Mouse (Mus musculus): ENCODE measurements around the gene Aacs.

The Aacs gene

GRCm38 (mm10) chr5:125533225-125533900, 57.7 kb downstream of the Aacs start:
- in situ Hi-C loops (cut with MboI, MseI) = loop anchor here in 1 of 2 experiments (10.0 kb wide), 1 partner anchor 431 kb away; no protein-coding TSS in a partner anchor

- in situ Hi-C loops (cut with MboI, MseI) = loop anchor here in 1 of 2 experiments (10.0 kb wide), 1 partner anchor 431 kb away; no protein-coding TSS in a partner anchor
These were observed 58.6 kb downstream of the Aacs start for GRCm38 (mm10) chr5:125534168-125534610.

DNA sequence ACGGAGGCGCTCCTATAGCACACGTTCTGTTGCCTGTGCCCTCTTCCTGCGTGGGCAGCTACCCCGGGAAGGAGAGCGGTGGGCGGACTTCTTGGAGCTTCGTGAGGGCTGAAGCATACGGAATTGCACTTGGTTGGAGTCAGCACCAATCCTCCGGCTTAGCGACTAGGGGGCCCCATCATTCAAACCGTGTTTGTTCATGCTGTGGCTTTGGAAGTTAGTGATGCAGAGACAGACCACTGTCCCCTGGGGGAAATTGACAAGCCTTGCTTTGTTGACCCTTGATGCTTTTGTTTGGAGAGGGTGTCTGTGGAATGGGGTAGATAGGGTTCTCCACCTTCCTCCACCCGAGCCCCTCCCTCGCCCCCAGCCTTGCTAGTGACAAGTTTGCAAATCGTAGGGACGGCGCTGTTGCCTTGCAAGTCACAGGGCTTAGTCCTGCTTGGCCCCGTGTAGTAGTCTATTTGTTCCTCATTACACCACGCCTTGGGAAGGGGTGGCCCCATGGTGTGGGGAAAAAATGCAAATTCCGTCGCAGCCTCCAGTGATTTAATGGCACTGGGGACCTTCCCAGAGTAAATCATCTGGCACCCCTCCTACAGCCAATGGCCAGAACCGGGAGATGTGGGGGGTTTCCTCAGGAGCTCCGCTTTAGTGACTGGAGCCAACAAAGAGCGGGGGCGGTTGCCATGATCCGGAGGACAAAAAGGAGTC, 59.2 kb downstream of the Aacs start:
- in situ Hi-C loops (cut with MboI, MseI) = loop anchor here in 1 of 2 experiments (10.0 kb wide), 1 partner anchor 430 kb away; no protein-coding TSS in a partner anchor

DNA sequence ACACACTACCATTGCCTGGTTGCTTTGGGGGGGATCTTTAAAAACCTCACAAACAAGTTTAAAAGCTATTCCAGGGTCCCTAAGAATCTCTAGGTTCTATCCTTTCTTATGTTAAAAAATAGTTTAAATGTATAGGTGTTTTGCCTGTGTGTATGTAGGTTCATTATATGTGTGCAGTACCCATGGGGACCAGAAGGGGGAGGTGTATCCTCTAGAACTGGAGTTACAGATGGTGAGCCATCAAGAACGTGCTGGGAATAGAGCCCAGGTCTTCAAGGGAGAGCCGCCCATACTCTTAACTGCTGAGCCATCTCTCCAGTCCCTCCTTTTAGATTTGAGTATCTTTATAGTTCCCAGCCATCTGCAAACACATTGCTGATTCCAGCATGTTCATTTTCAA, 69.5 kb downstream of the Aacs start:
- in situ Hi-C loops (cut with MboI, MseI) = no loop called here

GRCm38 (mm10) chr5:125546293-125546692, 70.7 kb downstream of the Aacs start:
- in situ Hi-C loops (cut with MboI, MseI) = no loop called here

- in situ Hi-C loops (cut with MboI, MseI) = no loop called here
These were observed 74.3 kb downstream of the Aacs start for GRCm38 (mm10) chr5:125549750-125550489.

DNA sequence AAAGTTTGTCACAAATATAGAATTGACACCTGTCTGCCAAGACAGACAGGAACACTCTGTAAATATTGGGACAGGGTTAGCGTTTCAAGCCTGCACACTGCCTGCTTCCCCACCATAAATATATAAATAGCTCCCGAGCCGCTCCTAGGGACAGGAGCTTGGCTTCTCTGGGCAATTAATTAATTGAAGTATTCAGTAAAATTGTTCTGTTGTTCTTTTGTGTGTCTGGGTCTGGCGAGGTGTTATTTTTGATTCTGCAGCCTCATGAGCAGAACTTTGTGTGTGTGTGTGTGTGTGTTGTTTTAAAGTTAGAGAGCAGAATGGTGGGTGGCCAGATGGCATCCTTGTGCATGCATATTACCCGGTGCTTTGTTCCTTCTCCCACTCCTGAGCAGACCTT, 80.1 kb downstream of the Aacs start:
- in situ Hi-C loops (cut with MboI, MseI) = no loop called here

GRCm38 (mm10) chr5:125563492-125563891, 87.9 kb downstream of the Aacs start:
- in situ Hi-C loops (cut with MboI, MseI) = no loop called here

GRCm38 (mm10) chr5:125565725-125566124, 90.1 kb downstream of the Aacs start:
- in situ Hi-C loops (cut with MboI, MseI) = no loop called here
